Mouse (Mus musculus): ENCODE results near the gene Trappc1. TPM values are rescaled to one million over a fixed set of nuclear protein-coding genes. Genes with fewer than 3 reads are reported as not detected.

Gene Trappc1
- polyA plus RNA-seq (2015; fragmentation: Nextera tagmentation; extraction: Ambion mirVana), result 159 and 168 TPM in 2 replicates

- Histone ChIP-seq H3K36me3 (ENCODE audit: control insufficient read depth, insufficient read depth, low read length) (peaks cover 11% of the 10 kb centered on the region), H3K9ac (ENCODE audit: low read length) (peak within 1 kb of the TSS; percentile 79), H3K4me3 (ENCODE audit: low read length) (peak within 1 kb of the TSS; percentile 68), H3K4me2 (ENCODE audit: low read depth, low read length) (peak within 1 kb of the TSS; percentile 77), H3K27me3 (ENCODE audit: control insufficient read depth, insufficient read depth, low read depth, low read length) (peaks cover 13% of the 10 kb centered on the region), H3K4me1 (replicated peaks; ENCODE audit: control insufficient read depth, insufficient read depth, low read length) (peaks cover 30% of the 10 kb centered on the region), H3K27ac (ENCODE audit: low read length) (peak within 1 kb of the TSS; percentile 77), H3K9me3 (ENCODE audit: control insufficient read depth, low read length) (no peaks in the 10 kb centered on the region)
- under 1% methylated on average over 30 of the region's 30 CpGs for WGBS
- peak; percentile 96 for ATAC-seq (ENCODE audit: low read depth)
These were observed at the start of gene Trappc1, which contains the start of gene Cntrob for GRCm38 (mm10) chr11:69323667-69324111. Gene Trappc1, plus strand, starts transcription at chr11:69323980. Gene Cntrob, minus strand, starts transcription at chr11:69323775.

DNA sequence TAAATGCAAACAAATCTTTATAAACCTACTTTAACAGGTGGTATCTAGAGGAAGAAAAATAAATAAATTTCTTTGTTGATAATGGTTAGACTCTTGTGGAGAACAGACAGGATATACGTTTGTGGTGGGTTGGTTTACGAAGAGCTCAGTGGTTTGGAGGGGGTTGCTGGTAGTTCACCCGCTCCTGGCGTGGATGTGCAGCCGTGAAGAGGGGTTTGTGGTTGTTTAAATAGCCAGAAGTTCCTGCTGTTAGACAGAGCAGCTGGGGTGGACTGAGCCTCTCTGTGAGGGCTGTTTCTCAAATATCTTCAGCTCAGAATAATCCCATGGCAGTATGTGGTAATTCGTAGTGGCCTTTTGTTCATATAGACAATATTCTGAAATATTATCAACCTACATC lies 48.1 kb upstream of the Trappc1 start:
- no peaks in the 10 kb centered on the region for H3K36me3 ChIP-seq (ENCODE audit: control insufficient read depth, insufficient read depth, low read length)
- no peaks in the 10 kb centered on the region; the same call in 1 of the 2 replicates for H3K27me3 ChIP-seq (ENCODE audit: control insufficient read depth, insufficient read depth, low read depth, low read length)
- no peak overlapping the region for H3K4me2 ChIP-seq (ENCODE audit: low read depth, low read length)
- no peaks in the 10 kb centered on the region for H3K9me3 ChIP-seq (ENCODE audit: control insufficient read depth, low read length)
- ATAC-seq (ENCODE audit: low read depth), result no peak
- no peak overlapping the region for H3K4me3 ChIP-seq (ENCODE audit: low read length)
- 52% methylated on average over 6 of the region's 6 CpGs for WGBS
- no peak overlapping the region for H3K9ac ChIP-seq (ENCODE audit: low read length)
- H3K4me1 ChIP-seq (replicated peaks; ENCODE audit: control insufficient read depth, insufficient read depth, low read length), result no peaks in the 10 kb centered on the region
- no peak overlapping the region for H3K27ac ChIP-seq (ENCODE audit: low read length)

DNA sequence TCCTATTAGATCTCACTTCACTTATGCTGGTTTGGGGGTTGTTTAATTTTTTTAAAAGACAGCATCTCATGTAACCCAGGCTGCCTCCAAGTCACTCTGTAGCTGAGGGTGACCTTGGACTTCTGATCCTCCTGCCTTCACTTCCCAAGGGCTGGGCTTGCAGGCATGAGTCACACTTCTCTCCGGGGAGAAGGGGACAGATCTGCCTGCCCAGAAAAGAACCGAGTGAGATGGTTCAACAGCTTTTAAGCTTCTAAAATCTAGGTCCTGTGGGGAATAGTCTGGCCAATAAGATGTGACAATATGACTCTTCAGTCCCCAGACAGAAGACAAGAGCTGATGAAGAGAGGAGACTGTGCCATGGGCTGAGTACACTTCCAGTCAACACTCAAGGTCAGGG lies 47.7 kb upstream of the Trappc1 start:
- no peak for ATAC-seq (ENCODE audit: low read depth)
- 42% methylated on average over 2 of the region's 2 CpGs for WGBS
- Histone ChIP-seq H3K36me3 (ENCODE audit: control insufficient read depth, insufficient read depth, low read length) (no peaks in the 10 kb centered on the region), H3K9ac (ENCODE audit: low read length) (no peak overlapping the region), H3K27ac (ENCODE audit: low read length) (no peak overlapping the region), H3K4me3 (ENCODE audit: low read length) (no peak overlapping the region), H3K4me2 (ENCODE audit: low read depth, low read length) (no peak overlapping the region), H3K9me3 (ENCODE audit: control insufficient read depth, low read length) (no peaks in the 10 kb centered on the region), H3K4me1 (replicated peaks; ENCODE audit: control insufficient read depth, insufficient read depth, low read length) (no peaks in the 10 kb centered on the region), H3K27me3 (ENCODE audit: control insufficient read depth, insufficient read depth, low read depth, low read length) (no peaks in the 10 kb centered on the region; the same call in 1 of the 2 replicates)

DNA sequence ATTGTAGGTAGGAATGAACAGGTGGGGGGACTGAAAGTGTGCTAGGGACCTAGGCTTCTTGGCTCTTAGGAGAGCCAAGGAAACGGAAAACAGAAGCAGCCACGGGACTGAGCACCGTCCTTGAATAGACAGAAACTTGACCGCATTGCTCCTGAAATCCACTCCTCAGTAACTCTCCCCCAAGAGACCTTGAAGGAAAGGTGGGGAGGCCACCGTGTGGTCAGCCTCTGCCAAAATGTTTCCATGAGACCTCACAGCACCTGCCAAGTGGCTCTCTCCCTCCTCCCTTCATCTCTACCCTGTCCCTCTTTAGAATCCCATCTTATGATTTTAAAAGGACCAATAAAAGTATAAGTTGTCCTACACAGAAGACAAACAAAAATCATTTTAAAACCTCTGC lies 46.5 kb upstream of the Trappc1 start:
- Histone ChIP-seq H3K27ac (ENCODE audit: low read length) (no peak overlapping the region), H3K27me3 (ENCODE audit: control insufficient read depth, insufficient read depth, low read depth, low read length) (no peaks in the 10 kb centered on the region), H3K4me1 (replicated peaks; ENCODE audit: control insufficient read depth, insufficient read depth, low read length) (no peaks in the 10 kb centered on the region), H3K9me3 (ENCODE audit: control insufficient read depth, low read length) (no peaks in the 10 kb centered on the region), H3K9ac (ENCODE audit: low read length) (no peak overlapping the region), H3K36me3 (ENCODE audit: control insufficient read depth, insufficient read depth, low read length) (no peaks in the 10 kb centered on the region), H3K4me2 (ENCODE audit: low read depth, low read length) (no peak overlapping the region), H3K4me3 (ENCODE audit: low read length) (no peak overlapping the region)
- ATAC-seq (ENCODE audit: low read depth), result no peak
- 55% methylated on average over 5 of the region's 5 CpGs for WGBS

DNA sequence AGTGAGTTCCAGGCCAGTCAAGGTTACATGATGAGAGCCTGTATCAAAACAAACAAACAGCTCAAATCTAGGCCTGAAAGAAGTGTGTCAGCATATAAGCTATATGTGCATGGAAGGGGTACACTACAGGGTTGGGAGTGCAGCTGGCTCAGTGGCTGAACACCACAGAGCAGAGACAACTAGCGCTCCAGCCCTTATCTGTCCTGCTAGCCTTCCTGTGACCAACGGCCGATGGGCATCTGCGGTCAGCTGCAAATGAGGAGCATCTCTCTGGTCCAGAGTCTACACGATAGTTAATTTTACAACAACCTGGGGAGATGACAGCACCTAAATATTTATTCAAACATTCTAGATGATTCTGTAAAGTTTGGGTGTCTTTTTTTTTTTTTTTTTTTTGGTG lies 32.7 kb upstream of the Trappc1 start:
- no peak overlapping the region for H3K27ac ChIP-seq (ENCODE audit: low read length)
- H3K4me1 ChIP-seq (replicated peaks; ENCODE audit: control insufficient read depth, insufficient read depth, low read length), result no peaks in the 10 kb centered on the region
- no peak for ATAC-seq (ENCODE audit: low read depth)
- WGBS, result 80% methylated on average over 5 of the region's 5 CpGs
- no peaks in the 10 kb centered on the region for H3K36me3 ChIP-seq (ENCODE audit: control insufficient read depth, insufficient read depth, low read length)
- no peaks in the 10 kb centered on the region for H3K9me3 ChIP-seq (ENCODE audit: control insufficient read depth, low read length)
- no peak overlapping the region for H3K4me2 ChIP-seq (ENCODE audit: low read depth, low read length)
- H3K4me3 ChIP-seq (ENCODE audit: low read length), result no peak overlapping the region
- no peak overlapping the region for H3K9ac ChIP-seq (ENCODE audit: low read length)
- no peaks in the 10 kb centered on the region for H3K27me3 ChIP-seq (ENCODE audit: control insufficient read depth, insufficient read depth, low read depth, low read length)

- WGBS, result 82% methylated on average over 3 of the region's 3 CpGs
These were observed 28.5 kb upstream of the Trappc1 start for GRCm38 (mm10) chr11:69295286-69295685.

GRCm38 (mm10) chr11:69297799-69298198 lies 26.0 kb upstream of the Trappc1 start:
- no peak for ATAC-seq (ENCODE audit: low read depth)
- 72% methylated on average over 2 of the region's 2 CpGs for WGBS
- peaks cover 6% of the 10 kb centered on the region; the same call in 1 of the 2 replicates for H3K36me3 ChIP-seq (ENCODE audit: control insufficient read depth, insufficient read depth, low read length)
- H3K4me3 ChIP-seq (ENCODE audit: low read length), result no peak overlapping the region
- no peak overlapping the region for H3K9ac ChIP-seq (ENCODE audit: low read length)
- H3K27ac ChIP-seq (ENCODE audit: low read length), result no peak overlapping the region
- H3K9me3 ChIP-seq (ENCODE audit: control insufficient read depth, low read length), result no peaks in the 10 kb centered on the region
- H3K27me3 ChIP-seq (ENCODE audit: control insufficient read depth, insufficient read depth, low read depth, low read length), result no peaks in the 10 kb centered on the region
- H3K4me1 ChIP-seq (replicated peaks; ENCODE audit: control insufficient read depth, insufficient read depth, low read length), result no peaks in the 10 kb centered on the region
- no peak overlapping the region for H3K4me2 ChIP-seq (ENCODE audit: low read depth, low read length)

More at GRCm38 (mm10) chr11:69295286-69295685, 28.5 kb upstream of the Trappc1 start:
- Histone ChIP-seq H3K36me3 (ENCODE audit: control insufficient read depth, insufficient read depth, low read length) (no peaks in the 10 kb centered on the region; the same call in 1 of the 2 replicates), H3K9me3 (ENCODE audit: control insufficient read depth, low read length) (no peaks in the 10 kb centered on the region), H3K27me3 (ENCODE audit: control insufficient read depth, insufficient read depth, low read depth, low read length) (no peaks in the 10 kb centered on the region), H3K4me2 (ENCODE audit: low read depth, low read length) (no peak overlapping the region), H3K27ac (ENCODE audit: low read length) (no peak overlapping the region), H3K4me3 (ENCODE audit: low read length) (no peak overlapping the region), H3K9ac (ENCODE audit: low read length) (no peak overlapping the region), H3K4me1 (replicated peaks; ENCODE audit: control insufficient read depth, insufficient read depth, low read length) (no peaks in the 10 kb centered on the region)
- no peak for ATAC-seq (ENCODE audit: low read depth)

- H3K27ac ChIP-seq (ENCODE audit: low read length), result no peak overlapping the region
- no peaks in the 10 kb centered on the region for H3K4me1 ChIP-seq (replicated peaks; ENCODE audit: control insufficient read depth, insufficient read depth, low read length)
- no peaks in the 10 kb centered on the region for H3K27me3 ChIP-seq (ENCODE audit: control insufficient read depth, insufficient read depth, low read depth, low read length)
- WGBS, result 70% methylated on average over 7 of the region's 7 CpGs
- ATAC-seq (ENCODE audit: low read depth), result no peak
- H3K9ac ChIP-seq (ENCODE audit: low read length), result no peak overlapping the region
- no peaks in the 10 kb centered on the region for H3K9me3 ChIP-seq (ENCODE audit: control insufficient read depth, low read length)
- no peak overlapping the region for H3K4me3 ChIP-seq (ENCODE audit: low read length)
- H3K36me3 ChIP-seq (ENCODE audit: control insufficient read depth, insufficient read depth, low read length), result peaks cover 6% of the 10 kb centered on the region; the same call in 1 of the 2 replicates
- no peak overlapping the region for H3K4me2 ChIP-seq (ENCODE audit: low read depth, low read length)
These were observed 25.5 kb upstream of the Trappc1 start for GRCm38 (mm10) chr11:69298231-69298630.

- 75% methylated on average over 7 of the region's 7 CpGs for WGBS
These were observed 21.0 kb upstream of the Trappc1 start for GRCm38 (mm10) chr11:69302817-69303216.

DNA sequence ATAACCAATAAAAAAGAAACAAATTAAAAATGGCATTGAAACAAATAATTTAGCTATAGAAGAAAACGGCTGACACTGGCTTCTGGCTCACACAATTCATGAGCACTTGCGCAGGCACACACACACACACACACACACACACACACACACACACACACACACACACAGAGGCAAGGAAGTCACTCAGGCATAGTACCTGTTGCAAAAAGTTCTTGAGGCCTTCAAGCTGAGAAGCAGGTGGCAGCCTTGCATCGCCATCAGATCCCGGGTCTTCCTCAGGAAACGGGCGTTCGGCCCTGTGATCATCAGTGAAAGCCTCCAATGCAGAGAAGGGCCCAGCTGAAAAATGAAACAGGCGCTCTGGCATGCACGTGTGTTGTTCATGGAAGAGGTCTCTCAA lies 18.5 kb upstream of the Trappc1 start:
- Histone ChIP-seq H3K36me3 (ENCODE audit: control insufficient read depth, insufficient read depth, low read length) (peaks cover 33% of the 10 kb centered on the region), H3K4me3 (ENCODE audit: low read length) (no peak overlapping the region), H3K9me3 (ENCODE audit: control insufficient read depth, low read length) (no peaks in the 10 kb centered on the region), H3K27ac (ENCODE audit: low read length) (no peak overlapping the region), H3K4me2 (ENCODE audit: low read depth, low read length) (no peak overlapping the region), H3K9ac (ENCODE audit: low read length) (no peak overlapping the region), H3K4me1 (replicated peaks; ENCODE audit: control insufficient read depth, insufficient read depth, low read length) (no peaks in the 10 kb centered on the region), H3K27me3 (ENCODE audit: control insufficient read depth, insufficient read depth, low read depth, low read length) (no peaks in the 10 kb centered on the region)
- WGBS, result 93% methylated on average over 9 of the region's 9 CpGs
- no peak for ATAC-seq (ENCODE audit: low read depth)

More at GRCm38 (mm10) chr11:69302817-69303216, 21.0 kb upstream of the Trappc1 start:
- no peak overlapping the region for H3K4me3 ChIP-seq (ENCODE audit: low read length)
- no peak for ATAC-seq (ENCODE audit: low read depth)
- H3K9ac ChIP-seq (ENCODE audit: low read length), result no peak overlapping the region
- no peaks in the 10 kb centered on the region for H3K9me3 ChIP-seq (ENCODE audit: control insufficient read depth, low read length)
- no peaks in the 10 kb centered on the region for H3K4me1 ChIP-seq (replicated peaks; ENCODE audit: control insufficient read depth, insufficient read depth, low read length)
- H3K27me3 ChIP-seq (ENCODE audit: control insufficient read depth, insufficient read depth, low read depth, low read length), result no peaks in the 10 kb centered on the region
- H3K27ac ChIP-seq (ENCODE audit: low read length), result no peak overlapping the region
- peaks cover 23% of the 10 kb centered on the region for H3K36me3 ChIP-seq (ENCODE audit: control insufficient read depth, insufficient read depth, low read length)
- no peak overlapping the region for H3K4me2 ChIP-seq (ENCODE audit: low read depth, low read length)

Measured in lung, embryonic 16.5 days (tissue).